Mouse (Mus musculus) lung, postnatal 36 days (tissue): ENCODE data around the gene Mtcl1.
A peak's percentile ranks its signal among the peaks of the same experiment; 100 is the strongest.

ENCODE experiments used
- DNase-seq: peaks from one replicate; pipeline ENCODE4 v3.0.0; 2022; ENCODE audit warnings: mixed read lengths

The Mtcl1 gene

DNA sequence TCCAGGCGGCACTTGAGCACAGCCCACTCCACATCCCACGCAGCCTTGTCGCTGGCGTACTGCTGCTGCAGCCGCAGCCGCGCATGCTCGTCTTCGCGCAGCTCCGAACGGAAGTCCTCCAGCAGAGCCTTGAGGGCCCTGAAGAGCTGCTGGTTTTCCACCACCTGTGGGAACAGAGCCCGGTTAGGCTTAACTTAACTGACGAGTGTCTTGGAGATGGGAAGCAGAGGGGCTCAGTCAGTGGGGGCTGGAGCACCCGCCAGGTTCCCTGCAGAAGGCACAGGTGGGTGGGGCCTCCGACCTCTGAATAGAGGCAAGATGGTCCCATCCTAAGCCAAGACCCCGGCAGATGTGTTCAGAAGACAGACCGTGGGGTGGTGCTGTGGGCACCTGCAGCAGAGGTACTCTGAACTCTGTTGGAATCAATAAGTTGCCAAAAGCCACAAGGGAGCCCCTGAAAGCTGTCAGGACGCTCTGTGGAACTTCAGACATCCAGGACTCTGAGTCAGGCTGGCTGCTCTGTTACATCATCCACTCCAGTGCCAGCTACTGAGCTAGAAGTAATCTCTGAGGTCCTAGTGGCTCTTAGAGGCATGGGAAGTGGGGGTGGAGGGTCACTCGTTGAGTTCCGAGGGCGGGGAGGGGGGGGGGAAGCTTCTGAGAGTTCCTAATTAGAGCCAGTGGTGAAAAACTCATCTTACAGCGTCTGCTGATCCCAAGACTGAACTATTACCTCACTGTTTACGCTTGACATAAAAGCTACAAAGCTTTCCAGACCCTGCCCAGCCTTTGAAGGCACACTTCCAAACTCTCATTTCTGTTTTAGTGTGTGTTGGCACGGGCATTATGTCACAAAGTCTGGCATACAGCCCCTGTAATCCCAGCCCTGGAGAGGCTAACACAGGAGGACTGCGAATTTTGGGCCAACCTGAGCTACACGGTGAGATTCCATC is 91.2 kb downstream of the Mtcl1 start:
- peak; percentile 82 for DNase-seq

DNA sequence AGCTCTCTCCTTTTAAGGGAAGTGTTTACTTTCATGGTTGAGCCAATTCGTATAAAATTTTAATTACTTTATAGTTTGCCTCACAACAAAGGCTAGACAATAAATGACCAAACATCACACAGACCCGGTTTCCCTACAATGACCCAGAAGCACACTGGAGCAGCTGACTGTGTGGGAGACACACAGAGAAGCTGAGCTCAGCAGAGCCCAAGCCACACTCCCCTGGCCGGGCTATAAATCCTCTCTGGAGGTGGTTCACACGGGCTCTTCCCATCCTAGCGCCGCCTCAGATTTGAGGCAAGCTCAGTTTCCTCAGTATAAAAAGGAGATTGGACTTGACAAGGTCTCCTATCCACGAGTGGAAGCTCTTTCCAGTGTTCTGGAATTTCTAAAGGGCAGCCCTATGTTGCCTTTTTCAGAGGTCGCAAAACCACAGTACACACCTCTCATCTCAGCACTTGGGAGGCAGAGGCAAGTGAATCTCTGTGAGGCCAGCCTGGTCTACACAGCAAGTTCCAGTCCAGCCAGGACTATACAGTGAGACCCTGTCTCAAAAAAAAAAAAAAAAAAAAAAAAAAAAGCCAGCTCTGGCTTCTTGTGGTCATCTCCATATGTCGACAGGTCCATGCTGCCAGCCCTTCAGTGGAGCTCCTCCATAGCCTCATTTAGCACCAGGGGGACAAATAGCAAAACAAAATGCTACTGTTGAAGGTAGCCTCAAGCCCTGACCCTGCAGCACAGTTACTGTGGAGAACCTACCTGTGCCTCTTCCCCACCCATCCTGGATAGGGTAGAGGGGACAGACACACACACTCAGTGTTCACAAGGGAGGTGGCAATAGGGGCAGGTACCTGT is 92.2 kb downstream of the Mtcl1 start:
- DNase-seq = no peak

DNA sequence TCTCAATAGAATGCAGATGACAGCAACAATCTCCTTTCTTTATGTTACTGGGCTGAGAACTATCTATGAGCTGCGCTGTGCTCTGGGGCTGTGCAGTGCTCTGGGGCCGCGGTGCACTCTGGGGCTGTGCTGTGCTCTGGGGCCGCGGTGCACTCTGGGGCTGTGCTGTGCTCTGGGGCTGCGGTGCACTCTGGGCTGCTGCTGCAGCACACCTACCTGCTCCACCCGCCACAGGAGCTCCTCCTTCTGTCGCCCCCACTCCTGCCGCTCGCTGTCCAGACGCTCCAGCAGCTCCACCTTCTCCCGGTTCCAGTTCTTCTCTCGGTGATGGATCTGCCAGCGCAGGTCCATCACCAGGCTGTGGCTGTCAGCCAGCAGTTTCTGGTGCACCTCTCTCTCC is 95.6 kb downstream of the Mtcl1 start:
- no peak for DNase-seq

DNA sequence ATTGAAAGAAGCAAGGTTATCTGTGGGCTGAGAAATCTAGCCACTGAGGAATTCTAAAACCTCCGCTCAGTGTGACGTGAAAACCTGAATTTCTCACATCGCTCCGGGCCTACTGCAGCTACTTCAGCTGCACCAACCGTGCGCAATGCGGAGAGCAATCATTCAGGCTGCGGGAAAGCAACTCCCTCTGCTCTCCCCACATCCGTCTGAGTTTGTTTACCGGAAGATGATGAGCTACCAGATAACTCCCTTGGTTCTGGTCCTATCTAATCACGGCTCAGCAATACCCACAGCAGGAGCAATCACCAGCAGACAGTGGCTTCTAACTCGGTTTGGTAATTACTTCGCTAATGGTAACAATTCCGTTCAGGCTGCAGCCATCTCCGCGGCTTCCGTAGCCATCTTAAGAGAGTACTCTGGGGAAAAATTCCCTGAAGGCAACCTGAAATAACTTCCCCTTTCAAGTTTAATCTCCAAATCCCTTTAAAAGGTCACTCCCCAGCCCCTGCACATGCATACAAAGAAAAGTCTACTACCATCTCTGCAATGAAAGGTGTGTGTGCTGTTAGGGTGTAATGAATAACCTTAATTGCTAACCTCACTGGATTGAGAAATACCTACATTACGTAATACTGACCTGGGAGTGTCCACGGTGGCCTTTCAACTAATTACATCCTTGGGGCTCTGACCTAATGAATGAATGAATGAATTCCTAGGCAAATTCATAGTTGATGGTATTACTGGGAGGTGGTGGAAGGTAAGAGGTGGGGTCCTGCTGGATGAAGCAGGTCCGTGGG is 96.5 kb downstream of the Mtcl1 start:
- peak; percentile 48 for DNase-seq

DNA sequence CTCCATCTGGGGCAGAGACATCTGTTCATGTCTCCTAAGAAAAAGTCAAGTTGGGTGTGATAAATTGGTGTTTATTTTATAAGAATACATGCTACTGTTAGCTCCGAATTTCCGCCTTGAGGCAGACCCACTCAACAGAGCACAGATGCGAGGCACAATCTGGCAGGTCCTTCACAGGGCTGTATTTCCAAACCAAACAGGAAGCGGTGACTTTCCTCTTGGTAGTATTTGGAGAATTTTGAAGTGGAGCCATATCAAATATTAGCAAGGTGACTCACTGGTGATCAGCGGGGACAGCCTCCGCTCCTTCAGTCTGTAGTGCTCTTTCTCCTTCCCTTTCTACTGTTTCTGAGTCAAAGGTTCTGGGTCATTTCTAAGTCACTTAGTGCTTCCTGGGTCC is 97.3 kb downstream of the Mtcl1 start:
- peak; percentile 87 for DNase-seq

DNA sequence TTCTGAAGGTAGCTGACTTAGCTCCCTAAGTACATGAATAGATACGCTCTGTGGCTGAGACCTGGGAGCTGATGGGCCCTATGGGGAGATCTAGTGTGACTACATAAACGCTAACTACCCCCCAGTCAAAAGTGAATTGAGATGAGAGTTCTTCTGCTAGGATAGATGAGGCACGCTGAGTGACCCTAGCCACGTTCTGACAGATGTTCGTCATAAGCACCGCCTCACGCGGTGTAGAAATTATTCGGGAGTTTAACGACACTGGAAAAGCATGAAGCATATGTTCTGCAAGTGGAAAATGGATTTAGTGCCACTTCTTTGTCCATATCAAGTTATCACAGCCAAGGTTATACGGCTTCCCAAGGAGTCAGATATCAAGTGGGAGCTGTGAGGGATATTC is 98.9 kb downstream of the Mtcl1 start:
- DNase-seq = no peak

DNA sequence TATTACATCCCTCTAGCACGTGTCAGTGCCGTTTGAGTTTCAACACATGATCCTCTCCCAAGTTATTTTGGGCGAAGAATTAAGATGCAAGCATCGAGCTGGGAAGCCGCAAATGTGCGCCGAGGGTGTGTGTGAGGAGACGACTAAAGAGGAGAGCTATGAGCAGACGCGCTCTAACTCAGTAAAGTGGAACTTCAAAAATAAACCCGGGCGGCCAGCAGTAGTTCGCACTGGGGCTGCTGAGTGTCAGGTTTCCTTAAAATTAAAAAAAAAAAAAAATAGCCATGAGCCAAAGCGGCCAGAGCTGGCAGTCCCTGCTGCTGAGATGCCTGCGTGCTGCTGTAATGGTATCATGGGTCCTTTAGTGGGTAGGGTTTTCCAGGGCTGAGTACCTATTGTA is 99.4 kb downstream of the Mtcl1 start:
- DNase-seq = peak; percentile 37

DNA sequence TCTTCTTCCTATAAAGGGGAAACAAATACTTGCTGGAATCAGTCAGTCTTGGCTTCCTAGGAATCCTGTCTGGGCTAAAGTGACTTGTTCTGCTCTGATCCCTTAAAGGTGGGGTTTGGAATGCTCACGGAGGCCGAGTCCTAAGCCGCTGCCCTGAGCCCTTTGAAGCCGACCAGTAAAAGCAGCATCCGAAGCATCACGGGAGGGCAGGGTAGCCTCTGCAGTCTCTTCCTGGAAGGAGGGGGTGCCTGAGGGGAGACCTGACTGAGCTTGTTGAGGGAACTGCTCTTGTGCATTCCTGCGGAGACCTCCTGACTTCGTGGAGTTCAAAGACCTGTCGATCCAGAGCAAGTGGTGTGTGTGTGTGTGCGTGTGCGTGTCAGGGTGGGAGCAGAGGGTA is 103.2 kb downstream of the Mtcl1 start:
- DNase-seq = no peak

DNA sequence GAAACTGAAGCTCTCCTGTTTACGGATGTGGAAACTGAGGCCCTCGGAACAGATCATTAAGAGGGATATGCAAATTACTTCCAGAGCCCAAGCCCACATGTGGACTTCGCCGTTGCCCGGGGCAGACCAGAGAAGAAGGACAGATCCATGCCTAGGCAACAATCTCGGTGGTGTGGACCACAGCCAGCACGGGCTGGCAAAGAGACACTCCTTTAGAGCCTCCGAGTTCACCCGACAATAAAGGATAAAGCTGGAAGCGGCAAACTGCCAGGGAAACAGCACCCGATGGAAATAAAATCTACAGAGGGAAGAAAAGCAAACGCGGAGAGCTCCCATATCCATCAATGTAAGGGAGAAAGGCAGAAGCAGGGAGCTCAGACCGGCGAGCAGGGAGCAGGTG is 103.9 kb downstream of the Mtcl1 start:
- no peak for DNase-seq

DNA sequence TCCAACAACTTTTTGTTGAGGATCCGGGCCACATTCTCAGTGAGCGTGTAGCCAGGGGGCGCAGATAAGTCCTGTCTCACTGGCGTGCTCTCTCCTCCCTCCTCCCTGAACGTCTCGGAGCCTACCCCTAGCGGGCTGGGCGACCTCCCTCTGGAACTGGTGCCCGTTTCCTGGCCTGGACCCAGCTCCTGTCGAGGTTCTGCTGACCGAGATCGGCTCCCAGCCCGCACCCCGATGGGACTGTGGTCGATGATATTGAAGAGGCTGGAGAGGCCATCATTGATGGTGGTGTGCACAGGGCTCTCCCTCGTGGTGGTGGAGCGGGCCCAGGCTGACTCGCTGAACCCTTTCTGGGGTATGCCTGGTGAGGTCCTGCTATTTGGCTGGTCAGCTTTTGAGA is 106.6 kb downstream of the Mtcl1 start:
- DNase-seq = no peak

DNA sequence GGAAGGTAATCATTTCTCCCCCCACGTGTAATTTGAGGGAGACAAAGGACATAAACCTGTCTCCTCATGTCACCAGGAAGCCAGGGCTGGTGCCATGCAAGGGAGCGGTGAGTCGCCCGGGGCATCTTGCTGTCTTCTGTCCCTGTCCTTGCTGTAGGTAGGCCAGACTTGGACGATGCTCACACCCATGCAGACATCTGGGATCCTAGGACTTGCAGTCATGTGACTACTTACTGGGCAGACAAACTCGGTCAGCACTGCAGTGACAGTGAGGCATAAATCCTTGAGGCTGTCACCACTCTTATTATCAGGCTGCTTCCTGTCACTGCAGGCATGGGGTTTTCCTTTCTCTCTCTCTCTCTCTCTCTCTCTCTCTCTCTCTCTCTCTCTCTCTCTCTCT is 107.9 kb downstream of the Mtcl1 start:
- DNase-seq = no peak

DNA sequence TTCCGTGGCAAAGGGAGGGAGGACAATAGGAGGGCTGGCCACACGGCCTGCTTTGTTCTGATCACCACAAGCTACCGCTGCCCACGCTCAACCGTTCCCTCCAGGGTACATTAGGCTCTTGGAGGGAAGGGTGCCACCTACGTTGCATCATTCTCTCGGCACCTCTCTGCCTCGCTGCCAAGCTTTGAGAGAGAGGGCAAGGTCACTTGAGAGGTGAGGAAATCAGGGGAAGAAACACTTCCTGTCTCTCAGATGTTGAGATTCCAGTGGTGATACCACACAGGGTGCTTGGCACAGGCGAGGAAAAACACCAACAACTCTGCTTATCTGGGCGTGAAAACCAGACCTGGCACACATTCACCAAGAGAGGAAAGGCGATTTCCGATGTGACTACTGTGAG is 108.8 kb downstream of the Mtcl1 start:
- DNase-seq = peak; percentile 76

DNA sequence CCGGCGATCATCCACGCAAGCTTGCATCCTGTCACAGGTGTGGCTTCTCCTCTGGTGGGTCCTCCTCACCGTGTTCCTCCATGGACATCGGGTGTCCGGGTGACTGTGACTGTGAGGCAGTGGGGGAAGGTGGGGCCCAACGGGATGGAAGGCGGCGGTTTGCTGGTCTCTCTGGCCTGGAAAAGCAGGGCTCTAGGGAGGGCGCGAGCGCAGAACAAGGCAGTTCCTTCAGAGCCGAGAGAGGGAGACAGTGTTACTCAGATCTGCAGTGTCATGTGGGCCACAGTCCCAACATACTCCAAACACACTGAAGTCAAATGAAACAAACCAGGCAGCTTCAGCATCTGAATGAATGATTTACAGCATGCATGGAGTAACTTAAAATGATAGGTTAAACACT is 111.6 kb downstream of the Mtcl1 start:
- no peak for DNase-seq

DNA sequence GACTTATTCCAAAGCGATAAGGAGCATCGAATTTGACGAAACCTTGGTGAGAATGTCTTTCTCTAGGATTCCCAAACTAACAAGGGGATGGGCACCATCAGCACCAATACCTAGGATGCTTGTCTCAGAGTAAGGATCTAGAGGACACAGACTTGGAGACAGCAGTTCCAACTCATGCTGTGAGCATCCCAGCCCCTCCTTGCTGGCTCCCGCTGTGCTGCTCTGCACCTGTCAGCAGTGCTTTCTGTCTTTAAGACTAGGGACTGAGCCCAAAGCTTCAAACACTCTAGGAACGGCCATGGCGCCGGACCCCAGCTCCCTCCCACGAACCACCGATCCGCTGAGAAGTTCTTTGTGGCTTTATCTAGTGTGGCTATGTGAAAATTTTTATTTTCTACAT is 114.0 kb downstream of the Mtcl1 start:
- DNase-seq = no peak

DNA sequence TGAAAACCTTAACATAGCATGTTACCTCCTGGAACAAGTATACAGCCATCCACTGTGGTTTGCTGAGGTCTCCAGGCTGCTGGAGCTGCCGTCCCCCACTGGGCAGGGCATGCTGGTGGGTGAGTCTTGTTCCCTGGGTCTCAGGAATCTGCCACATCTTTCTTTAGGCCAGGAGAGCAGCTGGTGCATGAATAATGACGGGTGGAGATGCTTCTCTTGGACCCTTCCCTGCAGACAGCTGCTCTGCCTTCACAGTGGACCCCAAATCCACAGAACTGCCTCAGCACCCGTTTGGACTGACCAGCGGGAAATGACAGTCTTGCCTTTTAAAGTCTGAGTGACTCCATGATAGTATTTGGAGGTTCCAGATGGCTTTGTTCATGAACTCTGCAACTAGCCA is 114.7 kb downstream of the Mtcl1 start:
- DNase-seq = no peak

DNA sequence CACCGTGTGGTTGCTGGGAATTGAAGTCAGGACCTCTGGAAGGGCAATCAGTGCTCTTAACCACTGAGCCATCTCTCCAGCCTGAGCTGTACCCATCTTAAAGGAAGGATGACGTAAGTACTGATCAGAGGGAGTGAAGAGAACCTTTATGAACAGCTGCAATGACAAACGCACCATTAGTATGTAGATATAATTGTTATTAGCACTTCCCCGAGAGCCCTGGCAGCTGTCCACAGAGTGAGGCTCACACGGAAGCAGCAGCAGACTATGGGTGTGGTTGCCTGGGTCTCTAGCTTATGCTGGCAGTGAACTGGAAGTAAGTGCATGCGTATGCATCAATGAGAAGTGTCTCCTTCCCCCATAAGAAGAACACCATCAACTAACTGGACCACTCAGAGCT is 118.3 kb downstream of the Mtcl1 start:
- no peak for DNase-seq

DNA sequence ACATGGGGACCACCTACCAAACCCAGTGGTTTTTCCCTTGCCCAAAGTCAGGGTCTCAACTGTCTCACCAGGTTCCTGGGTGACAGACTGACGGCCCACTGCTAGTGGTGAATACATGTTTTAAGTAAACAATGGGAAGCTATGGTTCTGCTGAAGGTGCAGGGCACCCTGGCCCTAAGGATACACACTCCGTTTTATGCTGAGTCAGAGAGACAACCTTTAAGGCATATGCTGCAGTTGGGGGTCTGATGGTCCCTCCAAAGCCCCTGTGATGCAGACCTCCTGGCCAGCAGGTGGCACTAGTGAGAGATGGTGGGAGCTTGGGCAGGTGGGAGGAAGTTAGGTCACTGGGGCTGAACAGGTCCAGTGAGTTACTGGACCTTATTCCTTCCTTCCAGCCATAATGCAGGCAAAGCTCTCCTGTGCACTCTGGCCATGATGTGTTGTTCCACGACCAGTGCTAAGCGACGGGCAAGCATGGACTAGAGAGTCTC is 123.0 kb downstream of the Mtcl1 start:
- no peak for DNase-seq

DNA sequence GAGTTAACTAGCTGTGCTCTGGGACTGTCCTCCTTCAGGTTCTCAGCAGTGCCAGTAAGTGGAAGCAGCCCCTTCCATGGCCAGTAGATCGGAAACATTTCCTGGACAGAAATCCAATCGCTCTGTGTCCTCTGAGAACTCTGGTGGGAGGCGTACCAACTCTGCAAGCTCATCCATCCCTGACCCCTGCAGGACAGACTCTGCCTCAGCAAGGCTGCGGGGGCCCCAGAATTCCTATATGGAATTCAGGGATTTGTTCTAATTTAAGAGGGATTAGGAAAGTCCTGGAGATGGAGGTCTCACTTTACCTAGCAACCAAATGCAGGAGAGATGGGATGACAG is 123.4 kb downstream of the Mtcl1 start:
- DNase-seq = no peak

DNA sequence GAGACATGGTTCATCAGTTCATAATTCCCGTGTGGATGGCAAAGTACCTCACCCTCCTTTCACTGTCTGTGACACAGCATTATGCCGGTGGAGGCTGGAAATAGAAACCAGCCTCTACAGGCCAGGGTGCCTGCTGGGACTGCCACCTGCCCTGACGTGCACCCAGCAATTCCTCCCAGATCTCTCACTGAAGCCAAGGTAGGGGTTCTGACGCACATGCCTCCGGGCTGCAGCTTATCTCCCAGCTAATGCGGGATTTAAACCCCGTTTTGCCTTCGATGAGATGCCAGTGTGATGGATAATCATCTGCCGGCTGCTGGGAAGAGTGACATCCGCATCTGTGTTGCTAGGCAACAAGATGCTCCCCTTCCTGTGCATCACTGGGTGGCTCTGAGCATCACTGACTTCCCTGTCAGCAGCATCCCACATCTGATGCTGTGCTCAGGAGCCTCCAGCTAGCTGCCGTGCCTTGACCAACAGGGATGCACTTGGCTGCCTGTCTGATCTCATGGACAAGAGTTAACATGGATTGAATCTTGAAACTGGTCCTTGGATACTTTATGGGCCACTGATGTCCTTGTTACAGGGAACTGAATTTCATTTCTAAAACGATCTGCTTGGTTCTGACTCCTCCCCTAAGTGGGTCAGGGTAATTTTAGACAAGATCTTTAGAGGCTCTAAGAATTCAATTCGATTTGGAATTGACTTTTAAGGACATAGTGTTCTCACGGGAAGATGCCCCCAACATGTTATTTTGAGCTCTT is 123.9 kb downstream of the Mtcl1 start:
- no peak for DNase-seq

DNA sequence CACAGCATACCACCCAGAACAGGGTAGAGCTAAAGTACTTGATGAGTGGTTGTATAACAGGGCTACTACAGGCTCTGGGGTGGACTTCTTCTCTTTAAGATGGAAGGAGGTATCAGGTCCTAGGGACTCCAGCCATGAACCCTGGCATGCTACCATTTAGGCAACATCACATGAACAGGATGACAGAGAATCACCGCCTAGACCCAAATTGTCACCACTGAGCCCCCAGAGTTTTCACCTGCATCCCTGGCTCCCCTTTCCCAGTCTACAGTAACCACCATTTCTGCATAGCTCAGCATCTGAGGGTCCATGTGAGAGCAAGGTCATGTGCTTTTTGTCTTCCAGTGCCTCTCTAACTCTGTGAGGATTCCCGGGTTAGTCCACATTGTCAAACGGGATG is 124.7 kb downstream of the Mtcl1 start:
- no peak for DNase-seq

DNA sequence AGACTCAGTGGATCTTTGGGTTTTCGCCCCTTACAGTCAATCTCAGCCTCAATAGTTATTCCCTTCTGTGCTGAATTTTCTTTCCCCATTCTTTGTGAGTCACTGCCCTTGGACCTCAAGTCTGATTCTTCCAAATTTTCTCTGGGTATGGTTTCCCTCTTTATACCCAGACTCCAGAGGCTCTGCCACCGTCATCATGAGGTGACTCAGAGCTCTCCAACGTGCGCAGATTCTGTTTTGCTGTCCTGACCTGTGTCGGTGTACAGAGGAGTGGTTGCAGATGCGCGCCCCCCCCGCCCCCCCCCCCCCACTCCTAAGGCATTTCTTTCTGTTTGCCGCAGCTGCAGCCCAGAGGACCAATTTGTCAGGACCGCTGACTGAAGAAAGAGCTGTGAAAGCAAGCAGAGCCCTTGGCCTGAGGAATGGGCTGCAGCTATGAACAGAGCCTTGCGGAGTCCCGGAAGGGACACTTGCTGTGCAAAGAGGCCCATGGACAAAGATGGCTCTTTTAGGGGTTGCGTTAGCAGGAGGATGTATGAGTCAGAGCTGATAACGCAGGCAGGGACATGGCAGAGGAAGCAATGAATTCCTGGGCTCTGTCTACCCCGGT is 126.8 kb downstream of the Mtcl1 start:
- no peak for DNase-seq

DNA sequence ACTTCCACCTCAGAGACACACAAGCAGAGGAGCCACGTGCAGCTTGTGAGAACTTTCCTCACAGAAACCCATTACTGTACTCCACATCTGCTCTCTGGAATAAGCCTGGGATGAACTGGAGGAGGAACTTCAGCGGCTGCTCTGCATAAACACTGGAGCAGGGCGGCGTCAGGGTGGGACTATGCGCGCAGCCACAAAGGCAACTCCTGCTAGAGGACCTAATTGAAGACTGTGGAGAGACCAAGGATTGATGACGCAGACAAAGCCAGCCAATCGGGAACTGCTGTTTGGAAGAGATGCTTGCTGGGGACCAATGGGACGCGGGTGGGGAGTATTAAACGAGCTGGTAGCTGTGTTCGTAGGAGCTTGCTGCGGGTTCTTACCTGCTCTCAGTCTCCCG is 127.6 kb downstream of the Mtcl1 start:
- DNase-seq = no peak
